Mouse (Mus musculus) small intestine, adult 2 months (tissue): ENCODE measurements at regions not wholly inside any gene's neighbourhood (a gene's known extent, or its start where the extent isn't known, plus 50 kb on each side); places are given as distances from the start of the nearest gene placed in this dataset.

ENCODE experiments used
- CTCF ChIP-seq: fragments of 200-500 bp; IDR thresholded peaks from 2 replicates; pipeline ENCODE4 v1.5.1; 2012; ENCODE audit warnings: low read depth, mild to moderate bottlenecking, control low read depth, inconsistent platforms, low read length, moderate library complexity, mixed read lengths; ENCODE audit not compliant: insufficient replicate concordance, insufficient read length; ENCODE audit errors: extremely low read depth
- POLR2A ChIP-seq: fragments of 200-500 bp; IDR thresholded peaks from 2 replicates; pipeline ENCODE4 v1.6.1; 2012; ENCODE audit warnings: low read depth, mild to moderate bottlenecking, control low read depth, inconsistent platforms, low read length, moderate library complexity

- TF ChIP-seq CTCF = no peak
- TF ChIP-seq POLR2A = no peak
Measured at GRCm38 (mm10) chr1:52338243-52338642, 105.2 kb upstream of the Gls start.
